Mouse (Mus musculus) cerebellum, adult 9-10 months (tissue): Measurements from ENCODE around the gene Tmem214.
"Not testable (repeated sequence)": the region's sequence is repeated elsewhere in the genome, so short reads cannot be mapped to it uniquely, and the experiment has no call there.

Experiments used
- DNase-seq: peaks from one replicate; pipeline ENCODE4 v3.0.0; 2022

The Tmem214 gene

GRCm38 (mm10) chr5:30879347-30879943 lies 11.6 kb downstream of the Tmem214 start:
- no peak for DNase-seq

GRCm38 (mm10) chr5:30881839-30882238 lies 14.0 kb downstream of the Tmem214 start:
- DNase-seq: not testable (repeated sequence)

- no peak for DNase-seq
Observed at GRCm38 (mm10) chr5:30886209-30886608, 18.4 kb downstream of the Tmem214 start.

- no peak for DNase-seq
Observed at GRCm38 (mm10) chr5:30886731-30887130, 18.9 kb downstream of the Tmem214 start.

- DNase-seq: peak; percentile 87
Observed at GRCm38 (mm10) chr5:30887331-30887761, 19.5 kb downstream of the Tmem214 start.

- peak; percentile 95 for DNase-seq
Observed at GRCm38 (mm10) chr5:30887858-30888336, 20.1 kb downstream of the Tmem214 start.

GRCm38 (mm10) chr5:30888337-30889087 lies 20.7 kb downstream of the Tmem214 start, which contains the start of gene Agbl5:
TSS of gene Agbl5 (plus strand) at chr5:30888694.
- DNase-seq: peak; percentile 96

GRCm38 (mm10) chr5:30889088-30889754 lies 21.4 kb downstream of the Tmem214 start:
- no peak for DNase-seq

- DNase-seq: no peak
Observed at GRCm38 (mm10) chr5:30890375-30890774, 22.6 kb downstream of the Tmem214 start.

GRCm38 (mm10) chr5:30901860-30902259 lies 34.0 kb downstream of the Tmem214 start:
- DNase-seq: no peak

GRCm38 (mm10) chr5:30907413-30908059 lies 39.7 kb downstream of the Tmem214 start, which contains the start of gene Ost4:
TSS of gene Ost4 (minus strand) at chr5:30907788.
- peak; percentile 91 for DNase-seq

- DNase-seq: no peak
Observed at GRCm38 (mm10) chr5:30908426-30909299, 40.9 kb downstream of the Tmem214 start.

- no peak for DNase-seq
Observed at GRCm38 (mm10) chr5:30909300-30909659, 41.5 kb downstream of the Tmem214 start.

- DNase-seq: no peak
Observed at GRCm38 (mm10) chr5:30909863-30910262, 42.1 kb downstream of the Tmem214 start.

- DNase-seq: no peak
Observed at GRCm38 (mm10) chr5:30910481-30910880, 42.7 kb downstream of the Tmem214 start.

- no peak for DNase-seq
Observed at GRCm38 (mm10) chr5:30912156-30912555, 44.3 kb downstream of the Tmem214 start.

GRCm38 (mm10) chr5:30913060-30913841 lies 45.4 kb downstream of the Tmem214 start, which contains the start of gene Emilin1:
TSS of gene Emilin1 (plus strand) at chr5:30913402.
- no peak for DNase-seq

- DNase-seq: no peak
Observed at GRCm38 (mm10) chr5:30914101-30914635, 46.4 kb downstream of the Tmem214 start.

GRCm38 (mm10) chr5:30914849-30915248 lies 47.0 kb downstream of the Tmem214 start:
- no peak for DNase-seq

- DNase-seq: no peak
Observed at GRCm38 (mm10) chr5:30915456-30915855, 47.6 kb downstream of the Tmem214 start.

- peak; percentile 95 for DNase-seq
Observed at GRCm38 (mm10) chr5:30915974-30916433, 48.2 kb downstream of the Tmem214 start.
